In the genomic region with DNA sequence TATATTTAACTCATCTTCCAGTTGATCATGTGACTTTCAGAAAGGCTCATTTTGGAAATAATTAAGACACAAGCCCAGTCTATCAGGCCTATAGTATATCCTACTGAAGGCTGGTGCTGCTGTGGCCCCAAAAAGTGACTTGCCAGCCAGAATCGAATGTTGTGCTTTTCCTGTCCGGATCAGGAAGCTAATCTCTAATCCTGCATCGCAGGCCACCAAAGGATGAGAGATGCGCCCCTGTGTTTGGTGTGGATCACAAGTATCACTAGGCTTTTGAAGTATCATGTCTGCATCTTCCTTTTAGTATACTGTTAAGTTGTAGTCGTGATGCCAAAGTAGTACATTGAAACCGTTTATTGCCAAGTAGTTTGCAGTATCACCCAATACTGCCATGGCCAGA, we compare ENCODE assay signal across 28 mouse cellular contexts.
"Had no signal": no experiment of that assay in that cellular context is flagged by ENCODE, and none has a peak within 500 bp of the region (broad histone marks: within the 10 kb centered on the region; RNA-seq: fewer than 3 reads in every experiment).

No protein-coding gene starts in this region.

- H3K4me1 ChIP-seq: embryonic facial prominence, embryonic 12.5 days; embryonic facial prominence, embryonic 13.5 days; embryonic facial prominence, embryonic 15.5 days; forebrain, embryonic 12.5 days; forebrain, embryonic 13.5 days; forebrain, embryonic 15.5 days had no signal

- H3K4me2 ChIP-seq: embryonic facial prominence, embryonic 12.5 days; embryonic facial prominence, embryonic 13.5 days; embryonic facial prominence, embryonic 15.5 days; forebrain, embryonic 12.5 days; forebrain, embryonic 13.5 days; forebrain, embryonic 15.5 days had no signal

- H3K9ac ChIP-seq: embryonic facial prominence, embryonic 12.5 days; embryonic facial prominence, embryonic 13.5 days; embryonic facial prominence, embryonic 15.5 days; forebrain, embryonic 12.5 days; forebrain, embryonic 13.5 days; forebrain, embryonic 15.5 days; forebrain, postnatal 0 days had no signal

- H3K36me3 ChIP-seq: embryonic facial prominence, embryonic 13.5 days; embryonic facial prominence, embryonic 15.5 days; forebrain, embryonic 12.5 days had no signal

- H3K27me3 ChIP-seq: embryonic facial prominence, embryonic 12.5 days; embryonic facial prominence, embryonic 13.5 days; embryonic facial prominence, embryonic 15.5 days; forebrain, embryonic 12.5 days; forebrain, embryonic 13.5 days; forebrain, embryonic 15.5 days had no signal

- DNase-seq: cerebellum, adult 2 months; cerebellum, adult 8-10 months; cerebellum, adult 9-10 months; cerebellum, adult 9-11 months; cerebellum, postnatal 10 days; cerebellum, postnatal 14 days; cerebellum, postnatal 25 days; cerebellum, postnatal 36 days; embryo, embryonic 11 days; forebrain, postnatal 0 days; gastrocnemius, adult 2 months; gastrocnemius, postnatal 10 days; gastrocnemius, postnatal 14 days; gastrocnemius, postnatal 25 days; gastrocnemius, postnatal 36 days; heart, adult 18-20 months; heart, adult 2 months had no signal

- H3K27ac ChIP-seq: embryonic facial prominence, embryonic 10.5 days; embryonic facial prominence, embryonic 12.5 days; embryonic facial prominence, embryonic 13.5 days; embryonic facial prominence, embryonic 15.5 days; forebrain, embryonic 10.5 days; forebrain, embryonic 12.5 days; forebrain, embryonic 13.5 days; forebrain, embryonic 15.5 days; gastrocnemius, adult 2 months; heart, adult 2 months had no signal

- H3K4me3 ChIP-seq: embryonic facial prominence, embryonic 10.5 days; embryonic facial prominence, embryonic 12.5 days; embryonic facial prominence, embryonic 13.5 days; embryonic facial prominence, embryonic 15.5 days; erythroblast, embryonic 14.5 days; forebrain, embryonic 10.5 days; forebrain, embryonic 12.5 days; forebrain, embryonic 13.5 days; forebrain, embryonic 15.5 days; gastrocnemius, adult 2 months; heart, adult 2 months had no signal

- H3K9me3 ChIP-seq: embryonic facial prominence, embryonic 10.5 days; embryonic facial prominence, embryonic 12.5 days; embryonic facial prominence, embryonic 13.5 days; embryonic facial prominence, embryonic 15.5 days; forebrain, embryonic 10.5 days; forebrain, embryonic 12.5 days; forebrain, embryonic 13.5 days; forebrain, embryonic 15.5 days had no signal

- ATAC-seq: forebrain, embryonic 13.5 days; forebrain, embryonic 14.5 days; forebrain, embryonic 15.5 days; forebrain, embryonic 16.5 days; forebrain, postnatal 0 days had no signal
